28 mouse cellular contexts compared by ENCODE assay signal in genomic region chr5:116577082-116577481, GRCm38 (mm10). TPM values are rescaled to one million over a fixed set of nuclear protein-coding genes. Genes with fewer than 3 reads are reported as not detected.
DNase-seq lines count a peak whose midpoint lies in the region; ATAC-seq lines count a peak whose summit lies in the region.
"Had no signal": no experiment of that assay in that cellular context is flagged by ENCODE, and none has a peak within 500 bp of the region (broad histone marks: within the 10 kb centered on the region; RNA-seq: fewer than 3 reads in every experiment).

No protein-coding gene starts in this region.

- H3K4me3 ChIP-seq in megakaryocyte, embryonic 14.5 days (replicated peaks) = peak overlapping the region; percentile 19
- H3K4me3 ChIP-seq in intestine, embryonic 16.5 days (ENCODE audit: low read length) = no peak overlapping the region
- H3K4me3 ChIP-seq: embryonic facial prominence, embryonic 12.5 days; embryonic facial prominence, embryonic 15.5 days; gastrocnemius, adult 2 months; heart, embryonic 12.5 days; heart, embryonic 15.5 days had no signal

- H3K36me3 ChIP-seq in megakaryocyte, embryonic 14.5 days (replicated peaks; ENCODE audit: low read length) = no peaks in the 10 kb centered on the region
- H3K36me3 ChIP-seq in intestine, embryonic 16.5 days (ENCODE audit: control insufficient read depth, insufficient read depth, low read length) = no peaks in the 10 kb centered on the region
- H3K36me3 ChIP-seq: embryonic facial prominence, embryonic 12.5 days; embryonic facial prominence, embryonic 15.5 days; heart, embryonic 12.5 days; heart, embryonic 15.5 days had no signal

- peak; percentile 79 for DNase-seq in cerebellum, adult 11-12 months
- no peak for DNase-seq in cerebellum, postnatal 4 days (ENCODE audit: low spot score in 2 of 2)
- DNase-seq in cerebellum, adult 9-11 months = peak; percentile 79
- DNase-seq in cerebellum, postnatal 36 days = peak; percentile 62 to 65
- DNase-seq in kidney, adult 11 months = no peak
- DNase-seq: adrenal gland, postnatal 10 days; adrenal gland, postnatal 36 days; forebrain, postnatal 0 days; gastrocnemius, adult 2 months; gastrocnemius, postnatal 14 days; heart, adult 18-20 months; heart, postnatal 10 days; heart, postnatal 4 days; kidney, adult 8-10 months had no signal

- H3K27ac ChIP-seq in intestine, embryonic 16.5 days (ENCODE audit: low read length) = no peak overlapping the region
- H3K27ac ChIP-seq: embryonic facial prominence, embryonic 12.5 days; embryonic facial prominence, embryonic 15.5 days; gastrocnemius, adult 2 months; heart, embryonic 15.5 days; hindbrain, embryonic 14.5 days; hindbrain, postnatal 0 days had no signal

- no peaks in the 10 kb centered on the region for H3K27me3 ChIP-seq in megakaryocyte, embryonic 14.5 days (replicated peaks)
- H3K27me3 ChIP-seq in intestine, embryonic 16.5 days (replicated peaks; ENCODE audit: control insufficient read depth, insufficient read depth, low read length) = no peaks in the 10 kb centered on the region
- H3K27me3 ChIP-seq: embryonic facial prominence, embryonic 12.5 days had no signal

- no peak for ATAC-seq in megakaryocyte, adult 5-6 weeks (ENCODE audit: poor library complexity, severe bottlenecking)
- no peak for ATAC-seq in intestine, embryonic 16.5 days
- ATAC-seq: forebrain, embryonic 14.5 days; forebrain, postnatal 0 days; hindbrain, postnatal 0 days; inflammation-experienced regulatory T-cells, adult 6 months; intestine, postnatal 0 days; Patski had no signal

- no peak overlapping the region for H3K9ac ChIP-seq in intestine, embryonic 16.5 days (ENCODE audit: low read depth, low read length)
- H3K9ac ChIP-seq: embryonic facial prominence, embryonic 12.5 days; embryonic facial prominence, embryonic 15.5 days; forebrain, postnatal 0 days; heart, embryonic 12.5 days; heart, embryonic 15.5 days; hindbrain, embryonic 14.5 days had no signal

- H3K9me3 ChIP-seq in megakaryocyte, embryonic 14.5 days = peaks cover 42% of the 10 kb centered on the region
- no peaks in the 10 kb centered on the region for H3K9me3 ChIP-seq in intestine, embryonic 16.5 days (ENCODE audit: control insufficient read depth, low read length)
- H3K9me3 ChIP-seq: embryonic facial prominence, embryonic 12.5 days; embryonic facial prominence, embryonic 15.5 days; heart, embryonic 12.5 days; heart, embryonic 15.5 days had no signal

- no peaks in the 10 kb centered on the region for H3K4me1 ChIP-seq in megakaryocyte, embryonic 14.5 days
- H3K4me1 ChIP-seq in intestine, embryonic 16.5 days (ENCODE audit: control insufficient read depth, insufficient read depth, low read length) = no peaks in the 10 kb centered on the region
- H3K4me1 ChIP-seq: embryonic facial prominence, embryonic 15.5 days; heart, embryonic 12.5 days; heart, embryonic 15.5 days had no signal

- 75% methylated on average over 5 of the region's 5 CpGs for WGBS in intestine, embryonic 16.5 days

- H3K4me2 ChIP-seq in intestine, embryonic 16.5 days (ENCODE audit: low read depth, low read length) = no peak overlapping the region
- H3K4me2 ChIP-seq: embryonic facial prominence, embryonic 12.5 days; embryonic facial prominence, embryonic 15.5 days; heart, embryonic 12.5 days; heart, embryonic 15.5 days; hindbrain, embryonic 14.5 days had no signal

RNA-seq across cellular contexts. Expression of gene Srrm4, which starts 14.5 kb away (rescaled TPM):
- not detected in 2 replicates for polyA plus RNA-seq in megakaryocyte, embryonic 14.5 days (2012; ENCODE audit: insufficient read depth, low replicate concordance)
- total RNA-seq in megakaryocyte, adult 5-6 weeks (2015) = not detected in 2 replicates
- total RNA-seq in megakaryocyte, adult 5-6 weeks (2017) = 0.40 TPM in 1 of 2 replicates, not detected in the other
- polyA plus RNA-seq in intestine, embryonic 16.5 days (2015; fragmentation: Nextera tagmentation; extraction: Ambion mirVana) = 1.4 and 1.5 TPM in 2 replicates
- total RNA-seq: common myeloid progenitor, adult 5-6 weeks had no signal
- polyA plus RNA-seq: inflammation-experienced regulatory T-cells, adult 6 months had no signal

Comparison
In these comparisons a context has a peak if more than half of its experiments do, and no peak if none do; other contexts are left out.
1. DNase-seq: peak in cerebellum, adult 11-12 months (single experiment), cerebellum, adult 9-11 months (single experiment) and cerebellum, postnatal 36 days (2 of 2); none in cerebellum, postnatal 4 days (0 of 2) and kidney, adult 11 months (single experiment).